Mouse (Mus musculus): ENCODE measurements at regions not wholly inside any gene's neighbourhood (a gene's known extent, or its start where the extent isn't known, plus 50 kb on each side); places are given as distances from the start of the nearest gene placed in this dataset.

GRCm38 (mm10) chr17:7656503-7656902, 170.6 kb downstream of the Fndc1 start:
- H3K27me3 ChIP-seq, result no peaks in the 10 kb centered on the region
- peaks cover 7% of the 10 kb centered on the region; the same call in 1 of the 2 replicates for H3K4me1 ChIP-seq (replicated peaks)
- H3K4me3 ChIP-seq, result no peak overlapping the region
- no peaks in the 10 kb centered on the region for H3K36me3 ChIP-seq
- 62% methylated on average over 1 of the region's 1 CpGs for WGBS
- H3K9me3 ChIP-seq, result no peaks in the 10 kb centered on the region
- no peak for ATAC-seq (ENCODE audit: low FRiP score)
- H3K9ac ChIP-seq, result no peak overlapping the region
- H3K4me2 ChIP-seq, result no peak overlapping the region
- H3K27ac ChIP-seq, result no peak overlapping the region

GRCm38 (mm10) chr17:7655966-7656365, 171.1 kb downstream of the Fndc1 start:
- Histone ChIP-seq H3K27me3 (no peaks in the 10 kb centered on the region), H3K4me1 (replicated peaks) (peaks cover 7% of the 10 kb centered on the region; the same call in 1 of the 2 replicates), H3K9ac (no peak overlapping the region), H3K36me3 (no peaks in the 10 kb centered on the region), H3K9me3 (no peaks in the 10 kb centered on the region), H3K4me2 (no peak overlapping the region), H3K4me3 (no peak overlapping the region), H3K27ac (no peak overlapping the region)
- 95% methylated on average over 6 of the region's 6 CpGs for WGBS
- ATAC-seq (ENCODE audit: low FRiP score), result no peak

- H3K36me3 ChIP-seq, result no peaks in the 10 kb centered on the region
- peaks cover 7% of the 10 kb centered on the region; the same call in 1 of the 2 replicates for H3K4me1 ChIP-seq (replicated peaks)
- no peak overlapping the region for H3K4me3 ChIP-seq
- no peak overlapping the region for H3K27ac ChIP-seq
- ATAC-seq (ENCODE audit: low FRiP score), result no peak
- no peak overlapping the region for H3K9ac ChIP-seq
- no peak overlapping the region for H3K4me2 ChIP-seq
- WGBS, result 77% methylated on average over 7 of the region's 7 CpGs
- H3K27me3 ChIP-seq, result no peaks in the 10 kb centered on the region
- no peaks in the 10 kb centered on the region for H3K9me3 ChIP-seq
Measured at GRCm38 (mm10) chr17:7654064-7654564, 173.0 kb downstream of the Fndc1 start.

- 75% methylated on average over 1 of the region's 1 CpGs for WGBS
- Histone ChIP-seq H3K27me3 (no peaks in the 10 kb centered on the region), H3K36me3 (no peaks in the 10 kb centered on the region), H3K4me3 (no peak overlapping the region), H3K4me2 (no peak overlapping the region), H3K9ac (no peak overlapping the region), H3K27ac (no peak overlapping the region), H3K4me1 (replicated peaks) (peaks cover 7% of the 10 kb centered on the region; the same call in 1 of the 2 replicates), H3K9me3 (0 out of 2 replicates have a peak, but pooled peaks cover 6% of the 10 kb centered on the region)
- ATAC-seq (ENCODE audit: low FRiP score), result no peak
Measured at GRCm38 (mm10) chr17:7652037-7652436, 175.1 kb downstream of the Fndc1 start.

GRCm38 (mm10) chr17:7650417-7650816, 176.7 kb downstream of the Fndc1 start:
- no peak overlapping the region for H3K27ac ChIP-seq
- peaks cover 7% of the 10 kb centered on the region; the same call in 1 of the 2 replicates for H3K4me1 ChIP-seq (replicated peaks)
- H3K4me2 ChIP-seq, result no peak overlapping the region
- no peak for ATAC-seq (ENCODE audit: low FRiP score)
- no peaks in the 10 kb centered on the region for H3K27me3 ChIP-seq
- H3K36me3 ChIP-seq, result no peaks in the 10 kb centered on the region
- no peak overlapping the region for H3K9ac ChIP-seq
- no peak overlapping the region for H3K4me3 ChIP-seq
- 0 out of 2 replicates have a peak, but pooled peaks cover 6% of the 10 kb centered on the region for H3K9me3 ChIP-seq
- 93% methylated on average over 4 of the region's 4 CpGs for WGBS

- H3K27ac ChIP-seq, result 0 out of 2 replicates have a peak overlapping the region, but pooled peaks have one; percentile 35
- whole genome bisulfite sequencing, result 49% methylated on average over 9 of the region's 9 CpGs
Measured at GRCm38 (mm10) chr17:7644857-7645481, 182.1 kb downstream of the Fndc1 start.

GRCm38 (mm10) chr17:7643640-7644039, 183.5 kb downstream of the Fndc1 start:
- H3K9me3 ChIP-seq, result 0 out of 2 replicates have a peak, but pooled peaks cover 6% of the 10 kb centered on the region
- no peak for ATAC-seq (ENCODE audit: low FRiP score)
- peaks cover 22% of the 10 kb centered on the region for H3K4me1 ChIP-seq (replicated peaks)
- no peaks in the 10 kb centered on the region for H3K27me3 ChIP-seq
- no peak overlapping the region for H3K4me3 ChIP-seq
- H3K36me3 ChIP-seq, result no peaks in the 10 kb centered on the region
- WGBS, result 87% methylated on average over 4 of the region's 4 CpGs
- no peak overlapping the region for H3K4me2 ChIP-seq
- no peak overlapping the region for H3K27ac ChIP-seq
- H3K9ac ChIP-seq, result no peak overlapping the region

More at GRCm38 (mm10) chr17:7644857-7645481, 182.1 kb downstream of the Fndc1 start:
- H3K36me3 ChIP-seq, result no peaks in the 10 kb centered on the region
- H3K4me2 ChIP-seq, result no peak overlapping the region
- H3K4me3 ChIP-seq, result no peak overlapping the region
- H3K4me1 ChIP-seq (replicated peaks), result peaks cover 22% of the 10 kb centered on the region
- no peak for ATAC-seq (ENCODE audit: low FRiP score)
- 0 out of 2 replicates have a peak, but pooled peaks cover 6% of the 10 kb centered on the region for H3K9me3 ChIP-seq
- no peak overlapping the region for H3K9ac ChIP-seq
- H3K27me3 ChIP-seq, result no peaks in the 10 kb centered on the region

GRCm38 (mm10) chr17:7642442-7642887, 184.6 kb downstream of the Fndc1 start:
- Histone ChIP-seq H3K27me3 (no peaks in the 10 kb centered on the region), H3K36me3 (no peaks in the 10 kb centered on the region), H3K9me3 (no peaks in the 10 kb centered on the region), H3K9ac (no peak overlapping the region), H3K4me3 (no peak overlapping the region), H3K27ac (no peak overlapping the region; the same call in 1 of the 2 replicates), H3K4me2 (no peak overlapping the region), H3K4me1 (replicated peaks) (peaks cover 22% of the 10 kb centered on the region)
- 23% methylated on average over 3 of the region's 3 CpGs for WGBS
- peak; percentile 75 for ATAC-seq (ENCODE audit: low FRiP score)

- Histone ChIP-seq H3K4me3 (no peak overlapping the region), H3K4me1 (replicated peaks) (peaks cover 8% of the 10 kb centered on the region; the same call in 1 of the 2 replicates), H3K9me3 (peaks cover 3% of the 10 kb centered on the region; the same call in 1 of the 2 replicates), H3K4me2 (no peak overlapping the region), H3K9ac (no peak overlapping the region), H3K27ac (no peak overlapping the region), H3K27me3 (no peaks in the 10 kb centered on the region), H3K36me3 (no peaks in the 10 kb centered on the region)
- 79% methylated on average over 5 of the region's 5 CpGs for WGBS
- ATAC-seq (ENCODE audit: low FRiP score), result no peak
Measured at GRCm38 (mm10) chr17:7634291-7634664, 192.8 kb downstream of the Fndc1 start.

- Histone ChIP-seq H3K4me1 (replicated peaks) (peaks cover 8% of the 10 kb centered on the region; the same call in 1 of the 2 replicates), H3K4me2 (no peak overlapping the region), H3K9ac (no peak overlapping the region), H3K4me3 (no peak overlapping the region), H3K36me3 (no peaks in the 10 kb centered on the region), H3K9me3 (peaks cover 4% of the 10 kb centered on the region; the same call in 1 of the 2 replicates), H3K27ac (no peak overlapping the region), H3K27me3 (no peaks in the 10 kb centered on the region)
- WGBS, result 58% methylated on average over 9 of the region's 9 CpGs
- no peak for ATAC-seq (ENCODE audit: low FRiP score)
Measured at GRCm38 (mm10) chr17:7633382-7634290, 193.5 kb downstream of the Fndc1 start.

GRCm38 (mm10) chr17:7625746-7626145, 201.4 kb downstream of the Fndc1 start:
- H3K9ac ChIP-seq, result no peak overlapping the region
- H3K4me2 ChIP-seq, result no peak overlapping the region
- ATAC-seq (ENCODE audit: low FRiP score), result no peak
- H3K9me3 ChIP-seq, result peaks cover 4% of the 10 kb centered on the region; the same call in 1 of the 2 replicates
- 87% methylated on average over 3 of the region's 3 CpGs for WGBS
- no peaks in the 10 kb centered on the region for H3K27me3 ChIP-seq
- no peaks in the 10 kb centered on the region for H3K36me3 ChIP-seq
- no peak overlapping the region for H3K27ac ChIP-seq
- no peak overlapping the region for H3K4me3 ChIP-seq
- H3K4me1 ChIP-seq (replicated peaks), result no peaks in the 10 kb centered on the region

GRCm38 (mm10) chr17:7623392-7623791, 203.7 kb downstream of the Fndc1 start:
- no peak overlapping the region for H3K4me3 ChIP-seq
- whole genome bisulfite sequencing, result 90% methylated on average over 3 of the region's 3 CpGs
- no peak overlapping the region for H3K4me2 ChIP-seq
- no peaks in the 10 kb centered on the region for H3K36me3 ChIP-seq
- no peak overlapping the region for H3K9ac ChIP-seq
- no peaks in the 10 kb centered on the region for H3K4me1 ChIP-seq (replicated peaks)
- no peak for ATAC-seq (ENCODE audit: low FRiP score)
- H3K27me3 ChIP-seq, result no peaks in the 10 kb centered on the region
- no peaks in the 10 kb centered on the region; the same call in 1 of the 2 replicates for H3K9me3 ChIP-seq
- H3K27ac ChIP-seq, result no peak overlapping the region

All from hindbrain, embryonic 13.5 days (tissue).